Mouse (Mus musculus) megakaryocyte, embryonic 14.5 days (primary cell): ENCODE data around the gene Lrrk2. TPM values are rescaled to one million over a fixed set of nuclear protein-coding genes. Genes with fewer than 3 reads are reported as not detected.
A peak's percentile ranks its signal among the peaks of the same experiment; 100 is the strongest.

Experiments
- H3K27me3 ChIP-seq: replicated peaks from 2 replicates; pipeline ENCODE3; 2012; ENCODE audit warnings: inconsistent platforms
- H3K36me3 ChIP-seq: replicated peaks from 2 replicates; pipeline ENCODE3; 2012; ENCODE audit warnings: low read length, inconsistent platforms, mixed read lengths
- H3K4me1 ChIP-seq: 2 replicates; pipeline ENCODE4 v1.6.1; 2012; ENCODE audit warnings: inconsistent platforms
- H3K4me3 ChIP-seq: replicated peaks from 2 replicates; pipeline ENCODE3; 2012; ENCODE audit warnings: moderate library complexity, mild to moderate bottlenecking, inconsistent platforms
- H3K9me3 ChIP-seq: 2 replicates; pipeline ENCODE4 v1.6.1; 2012; ENCODE audit warnings: inconsistent platforms
- FLI1 ChIP-seq: IDR thresholded peaks from 2 replicates; pipeline ENCODE4 v1.6.1; 2012; ENCODE audit warnings: low read length, inconsistent platforms, mixed read lengths
- GATA1 ChIP-seq: IDR thresholded peaks from 3 replicates; pipeline ENCODE4 v1.6.1; 2012; ENCODE audit warnings: mixed read lengths, low read length, inconsistent platforms, borderline replicate concordance
- polyA plus RNA-seq: library from polyadenylated mRNA; stranded (reverse); fragments of >175 nt; gene quantifications from 2 replicates; pipeline ENCODE4 v1.2.3, GENCODE M21; 2012; ENCODE audit warnings: low replicate concordance; ENCODE audit not compliant: insufficient read depth

Lrrk2 gene
- polyA plus RNA-seq, 1 experiment, result 0.03 TPM

- Histone ChIP-seq H3K27me3 (no peaks in the 10 kb centered on the region), H3K4me3 (no peak overlapping the region), H3K36me3 (no peaks in the 10 kb centered on the region), H3K4me1 (peaks cover 11% of the 10 kb centered on the region), H3K9me3 (peaks cover 11% of the 10 kb centered on the region; the same call in 1 of the 2 replicates)
- no peak for TF ChIP-seq FLI1
- no peak for TF ChIP-seq GATA1
Observed at GRCm38 (mm10) chr15:91643632-91644348, 29.2 kb upstream of the Lrrk2 start.

GRCm38 (mm10) chr15:91650270-91650669, 22.7 kb upstream of the Lrrk2 start:
- no peak for TF ChIP-seq FLI1
- TF ChIP-seq GATA1, result no peak
- Histone ChIP-seq H3K4me1 (peaks cover 4% of the 10 kb centered on the region; the same call in 1 of the 2 replicates), H3K36me3 (no peaks in the 10 kb centered on the region), H3K4me3 (no peak overlapping the region), H3K27me3 (no peaks in the 10 kb centered on the region), H3K9me3 (0 out of 2 replicates have a peak, but pooled peaks cover 8% of the 10 kb centered on the region)

GRCm38 (mm10) chr15:91651493-91651892, 21.5 kb upstream of the Lrrk2 start:
- no peak for TF ChIP-seq FLI1
- no peak for TF ChIP-seq GATA1
- no peak overlapping the region for H3K4me3 ChIP-seq
- H3K4me1 ChIP-seq, result peaks cover 4% of the 10 kb centered on the region; the same call in 1 of the 2 replicates
- 0 out of 2 replicates have a peak, but pooled peaks cover 12% of the 10 kb centered on the region for H3K9me3 ChIP-seq
- no peaks in the 10 kb centered on the region for H3K36me3 ChIP-seq
- H3K27me3 ChIP-seq, result no peaks in the 10 kb centered on the region

- no peaks in the 10 kb centered on the region for H3K27me3 ChIP-seq
- TF ChIP-seq GATA1 (no peak), FLI1 (no peak)
- peaks cover 3% of the 10 kb centered on the region; the same call in 1 of the 2 replicates for H3K4me1 ChIP-seq
- H3K36me3 ChIP-seq, result no peaks in the 10 kb centered on the region
- H3K9me3 ChIP-seq, result 0 out of 2 replicates have a peak, but pooled peaks cover 12% of the 10 kb centered on the region
- H3K4me3 ChIP-seq, result peak overlapping the region; percentile 44
Observed at GRCm38 (mm10) chr15:91658227-91658626, 14.7 kb upstream of the Lrrk2 start.

- no peaks in the 10 kb centered on the region for H3K36me3 ChIP-seq
- no peaks in the 10 kb centered on the region for H3K27me3 ChIP-seq
- TF ChIP-seq GATA1 (no peak), FLI1 (no peak)
- H3K4me3 ChIP-seq, result no peak overlapping the region
- H3K9me3 ChIP-seq, result 0 out of 2 replicates have a peak, but pooled peaks cover 4% of the 10 kb centered on the region
- peaks cover 3% of the 10 kb centered on the region; the same call in 1 of the 2 replicates for H3K4me1 ChIP-seq
Observed at GRCm38 (mm10) chr15:91660277-91661078, 12.5 kb upstream of the Lrrk2 start.

GRCm38 (mm10) chr15:91661079-91661369, 12.0 kb upstream of the Lrrk2 start:
- Histone ChIP-seq H3K4me1 (peaks cover 3% of the 10 kb centered on the region; the same call in 1 of the 2 replicates), H3K4me3 (no peak overlapping the region), H3K9me3 (0 out of 2 replicates have a peak, but pooled peaks cover under 1% of the 10 kb centered on the region), H3K27me3 (no peaks in the 10 kb centered on the region), H3K36me3 (no peaks in the 10 kb centered on the region)
- TF ChIP-seq FLI1 (no peak), GATA1 (no peak)

- Histone ChIP-seq H3K4me3 (no peak overlapping the region), H3K27me3 (no peaks in the 10 kb centered on the region), H3K36me3 (no peaks in the 10 kb centered on the region), H3K9me3 (no peaks in the 10 kb centered on the region), H3K4me1 (peaks cover 3% of the 10 kb centered on the region; the same call in 1 of the 2 replicates)
- no peak for TF ChIP-seq GATA1
- TF ChIP-seq FLI1, result no peak
Observed at GRCm38 (mm10) chr15:91664586-91665132, 8.3 kb upstream of the Lrrk2 start.

GRCm38 (mm10) chr15:91665530-91665929, 7.4 kb upstream of the Lrrk2 start:
- Histone ChIP-seq H3K27me3 (no peaks in the 10 kb centered on the region), H3K4me1 (peaks cover 3% of the 10 kb centered on the region), H3K4me3 (no peak overlapping the region), H3K9me3 (no peaks in the 10 kb centered on the region), H3K36me3 (no peaks in the 10 kb centered on the region)
- no peak for TF ChIP-seq FLI1
- TF ChIP-seq GATA1, result no peak

- Histone ChIP-seq H3K4me1 (peaks cover 18% of the 10 kb centered on the region), H3K36me3 (no peaks in the 10 kb centered on the region), H3K9me3 (no peaks in the 10 kb centered on the region), H3K4me3 (no peak overlapping the region), H3K27me3 (no peaks in the 10 kb centered on the region)
- no peak for TF ChIP-seq GATA1
- no peak for TF ChIP-seq FLI1
Observed at GRCm38 (mm10) chr15:91671216-91671615, 1.8 kb upstream of the Lrrk2 start.
